Mouse (Mus musculus) spleen, adult 2 months (tissue): ENCODE results near the gene Dpp8. TPM values are rescaled to one million over a fixed set of nuclear protein-coding genes. Genes with fewer than 3 reads are reported as not detected.
A peak's percentile ranks its signal among the peaks of the same experiment; 100 is the strongest.

Experiments used
- DNase-seq, 2 experiments: peaks; one replicate each; pipeline versions ENCODE4 v3.0.0 to v3.0.0-alpha.2; 2012 to 2021; ENCODE audit warnings: low spot score in 2 of 2, low read depth in 1 of 2
- H3K27ac ChIP-seq: fragments of 200-500 bp; 2 replicates; pipeline ENCODE4 v1.5.1; 2012; ENCODE audit warnings: low read length, inconsistent platforms; ENCODE audit not compliant: insufficient read depth
- H3K27me3 ChIP-seq: fragments of 200-500 bp; 2 replicates; pipeline ENCODE4 v1.6.1; 2012; ENCODE audit warnings: mild to moderate bottlenecking, moderate library complexity, low read length, inconsistent platforms; ENCODE audit not compliant: control insufficient read depth, insufficient read depth
- H3K36me3 ChIP-seq: fragments of 200-500 bp; 2 replicates; pipeline ENCODE4 v1.6.1; 2012; ENCODE audit warnings: mild to moderate bottlenecking, low read length, inconsistent platforms; ENCODE audit not compliant: control insufficient read depth, insufficient read depth
- H3K4me1 ChIP-seq: fragments of 200-500 bp; 2 replicates; pipeline ENCODE4 v1.6.1; 2011; ENCODE audit warnings: inconsistent platforms; ENCODE audit not compliant: control insufficient read depth, insufficient read depth, insufficient read length
- H3K4me3 ChIP-seq: fragments of 200-500 bp; 2 replicates; pipeline ENCODE4 v1.5.1; 2011; ENCODE audit warnings: mild to moderate bottlenecking, inconsistent platforms; ENCODE audit not compliant: insufficient read depth, insufficient read length; ENCODE audit errors: extremely low read depth
- CTCF ChIP-seq: fragments of 200-500 bp; IDR thresholded peaks from 2 replicates; pipeline ENCODE4 v1.5.1; 2011; ENCODE audit warnings: mild to moderate bottlenecking, inconsistent platforms; ENCODE audit not compliant: insufficient read depth, insufficient read length, insufficient replicate concordance; ENCODE audit errors: extremely low read depth
- POLR2A ChIP-seq: fragments of 200-500 bp; IDR thresholded peaks from 2 replicates; pipeline ENCODE4 v1.6.1; 2011; ENCODE audit warnings: low read depth, low read length, inconsistent platforms
- WGBS: fragments of 180-500 bp; shearing (Covaris S2); methylation state at CpG from one replicate; pipeline ENCODE4 v1.1.7; 2018; 5-methylcytosine and 5-hydroxymethylcytosine counted together
- polyA plus RNA-seq: library from polyadenylated mRNA; depleted of rRNA; stranded (reverse); fragments of >200 nt; gene quantifications from 2 replicates; pipeline ENCODE4 v1.2.3, GENCODE M21; 2012

Dpp8 gene
- polyA plus RNA-seq, 1 experiment = 32.6 TPM

GRCm38 (mm10) chr9:65001481-65001880 is 30.7 kb upstream of the Dpp8 start:
- no peak for DNase-seq
- no peak overlapping the region for H3K27ac ChIP-seq
- no peak for TF ChIP-seq CTCF
- TF ChIP-seq POLR2A = no peak
- no peak overlapping the region for H3K4me3 ChIP-seq
- no peaks in the 10 kb centered on the region for H3K4me1 ChIP-seq
- WGBS = 75% methylated on average over 4 of the region's 4 CpGs
- peaks cover 24% of the 10 kb centered on the region for H3K36me3 ChIP-seq
- H3K27me3 ChIP-seq = no peaks in the 10 kb centered on the region

GRCm38 (mm10) chr9:65005737-65006136 is 26.5 kb upstream of the Dpp8 start:
- WGBS = 93% methylated on average over 8 of the region's 8 CpGs
- Histone ChIP-seq H3K27ac (no peak overlapping the region), H3K36me3 (peaks cover 16% of the 10 kb centered on the region), H3K4me3 (no peak overlapping the region), H3K27me3 (no peaks in the 10 kb centered on the region), H3K4me1 (peaks cover 4% of the 10 kb centered on the region; the same call in 1 of the 2 replicates)
- no peak for DNase-seq
- TF ChIP-seq POLR2A (no peak), CTCF (no peak)

DNA sequence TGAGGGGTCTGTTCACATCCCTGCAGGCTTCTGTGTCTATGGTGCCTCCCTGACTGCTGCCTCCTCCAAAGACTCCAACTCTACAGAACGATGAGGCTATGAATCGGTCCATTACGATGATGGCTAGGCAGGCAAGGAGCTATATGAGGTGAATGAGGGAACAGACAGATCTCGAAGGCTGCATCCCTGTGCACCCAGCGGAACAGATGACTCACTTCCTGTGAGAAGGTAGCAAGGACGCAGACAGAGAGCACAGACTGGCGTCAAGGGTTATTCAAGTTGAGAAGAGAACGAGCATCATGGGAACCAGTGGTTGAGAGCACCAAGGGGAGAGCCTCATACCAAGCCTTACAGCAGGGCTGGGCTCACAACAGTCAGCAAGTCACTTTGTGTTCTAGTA is 21.6 kb upstream of the Dpp8 start:
- TF ChIP-seq POLR2A (no peak), CTCF (no peak)
- Histone ChIP-seq H3K4me1 (peaks cover 5% of the 10 kb centered on the region; the same call in 1 of the 2 replicates), H3K27me3 (no peaks in the 10 kb centered on the region), H3K4me3 (no peak overlapping the region), H3K27ac (no peak overlapping the region), H3K36me3 (peaks cover 7% of the 10 kb centered on the region)
- 44% methylated on average over 8 of the region's 8 CpGs for WGBS
- peak; percentile 18 to 59 for DNase-seq

GRCm38 (mm10) chr9:65011304-65011703 is 20.9 kb upstream of the Dpp8 start:
- WGBS = 75% methylated on average over 6 of the region's 6 CpGs
- DNase-seq = no peak
- H3K4me1 ChIP-seq = peaks cover 5% of the 10 kb centered on the region; the same call in 1 of the 2 replicates
- H3K27me3 ChIP-seq = no peaks in the 10 kb centered on the region
- H3K4me3 ChIP-seq = no peak overlapping the region
- TF ChIP-seq POLR2A (no peak), CTCF (0 out of 2 replicates have a peak, but pooled peaks have one; percentile 27)
- H3K36me3 ChIP-seq = peaks cover 3% of the 10 kb centered on the region; the same call in 1 of the 2 replicates
- no peak overlapping the region for H3K27ac ChIP-seq

- Histone ChIP-seq H3K27ac (no peak overlapping the region), H3K4me3 (no peak overlapping the region), H3K27me3 (no peaks in the 10 kb centered on the region), H3K4me1 (peaks cover 2% of the 10 kb centered on the region; the same call in 1 of the 2 replicates), H3K36me3 (no peaks in the 10 kb centered on the region)
- WGBS = 76% methylated on average over 7 of the region's 7 CpGs
- no peak for DNase-seq
- no peak for TF ChIP-seq CTCF
- TF ChIP-seq POLR2A = no peak
Observed at GRCm38 (mm10) chr9:65015461-65016222, 16.6 kb upstream of the Dpp8 start.

GRCm38 (mm10) chr9:65016241-65016977 is 15.8 kb upstream of the Dpp8 start:
- H3K27me3 ChIP-seq = no peaks in the 10 kb centered on the region
- DNase-seq = no peak
- no peak overlapping the region for H3K4me3 ChIP-seq
- H3K36me3 ChIP-seq = no peaks in the 10 kb centered on the region
- no peak for TF ChIP-seq CTCF
- TF ChIP-seq POLR2A = no peak
- H3K27ac ChIP-seq = no peak overlapping the region
- WGBS = 85% methylated on average over 4 of the region's 4 CpGs
- H3K4me1 ChIP-seq = no peaks in the 10 kb centered on the region
